Mouse (Mus musculus) kidney, postnatal 0 days (tissue): Measurements from ENCODE around the gene Lrit3. TPM values are rescaled to one million over a fixed set of nuclear protein-coding genes. Genes with fewer than 3 reads are reported as not detected.

ENCODE experiments used
- ATAC-seq: fragments of 200-750 bp; cut with Nextera tagmentation; replicated peaks from 2 replicates; pipeline ENCODE4 v1.8.0; 2017; ENCODE audit warnings: low read depth, moderate number of reproducible peaks, moderate TSS enrichment, moderate library complexity; ENCODE audit not compliant: low FRiP score
- DNase-seq: peaks from one replicate; pipeline ENCODE4 v3.0.0-alpha.2; 2016; ENCODE audit warnings: low spot score
- H3K27ac ChIP-seq: fragments of 300-500 bp; sonication (generic); 2 replicates; pipeline ENCODE4 v1.5.1; 2014; ENCODE audit warnings: mild to moderate bottlenecking
- H3K27me3 ChIP-seq: fragments of 300-500 bp; sonication (generic); 2 replicates; pipeline ENCODE4 v1.6.1; 2014; ENCODE audit warnings: low read length, mixed read lengths; ENCODE audit not compliant: insufficient read depth
- H3K36me3 ChIP-seq: fragments of 300-500 bp; sonication (generic); 2 replicates; pipeline ENCODE4 v1.6.1; 2014; ENCODE audit warnings: low read length, mixed read lengths; ENCODE audit not compliant: insufficient read depth
- H3K4me1 ChIP-seq: fragments of 300-500 bp; sonication (generic); replicated peaks from 2 replicates; pipeline ENCODE4 v1.6.1; 2014; ENCODE audit warnings: antibody characterized with exemption, low read length, mixed read lengths; ENCODE audit not compliant: insufficient read depth
- H3K4me2 ChIP-seq: fragments of 300-500 bp; sonication (generic); 2 replicates; pipeline ENCODE4 v1.6.1; 2014; ENCODE audit warnings: mild to moderate bottlenecking, low read length, moderate library complexity, mixed read lengths
- H3K4me3 ChIP-seq: fragments of 300-500 bp; sonication (generic); replicated peaks from 2 replicates; pipeline ENCODE4 v1.5.1; 2014; ENCODE audit warnings: low read depth, low read length
- H3K9ac ChIP-seq: fragments of 300-500 bp; sonication (generic); 2 replicates; pipeline ENCODE4 v1.6.1; 2014; ENCODE audit warnings: low read depth, low read length
- H3K9me3 ChIP-seq: fragments of 300-500 bp; sonication (generic); replicated peaks from 2 replicates; pipeline ENCODE4 v1.6.1; 2016; ENCODE audit warnings: low read length, inconsistent platforms, mixed read lengths
- CTCF ChIP-seq: IDR thresholded peaks from 2 replicates; pipeline ENCODE4 v1.5.1; 2016; ENCODE audit warnings: antibody characterized with exemption, low read depth, mild to moderate bottlenecking, moderate library complexity
- WGBS: fragments of 180-500 bp; shearing (Covaris S2); extraction: QIAGEN DNeasy Blood & Tissue Kit; methylation state at CpG from one replicate; pipeline ENCODE4 v1.1.7; 2014; 5-methylcytosine and 5-hydroxymethylcytosine counted together
- polyA plus RNA-seq: library from polyadenylated mRNA; unstranded; fragments of >200 nt; fragmentation: Nextera tagmentation; extraction: Ambion mirVana; gene quantifications from 2 replicates; pipeline ENCODE4 v1.2.1, GENCODE M21; 2015

Gene Lrit3
- polyA plus RNA-seq: 0.07 and 0.08 TPM in 2 replicates

DNA sequence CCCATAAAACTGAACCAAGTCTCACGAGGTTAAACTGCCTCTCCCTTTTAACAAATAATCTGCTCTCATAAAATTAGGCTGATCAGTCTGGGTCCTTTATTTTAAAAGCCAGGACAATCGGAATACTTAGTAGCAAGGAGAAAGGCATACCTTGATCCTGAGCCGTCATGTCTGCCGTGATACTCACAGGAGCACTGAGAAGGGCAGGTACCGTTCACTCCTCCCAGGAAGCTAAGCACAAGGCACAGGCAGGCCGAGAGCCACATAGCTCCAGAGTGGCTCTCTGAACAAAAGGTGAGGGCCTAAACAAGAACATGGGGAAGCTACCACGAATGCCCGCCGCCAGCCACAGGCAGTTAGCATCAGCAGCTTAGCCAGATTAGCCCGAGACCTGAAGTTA is at the start of gene Lrit3:
Lrit3 (minus strand) TSS at position 266 of the 400 bp plus-strand sequence.
- Histone ChIP-seq H3K4me1 (no peaks in the 10 kb centered on the region), H3K27me3 (no peaks in the 10 kb centered on the region), H3K4me3 (no peak within 1 kb of the TSS), H3K9ac (no peak within 1 kb of the TSS), H3K27ac (no peak within 1 kb of the TSS), H3K4me2 (no peak within 1 kb of the TSS), H3K36me3 (no peaks in the 10 kb centered on the region), H3K9me3 (no peaks in the 10 kb centered on the region)
- TF ChIP-seq CTCF: no peak
- DNase-seq (no peak), ATAC-seq (no peak)
- WGBS: 72% methylated on average over 10 of the region's 10 CpGs

DNA sequence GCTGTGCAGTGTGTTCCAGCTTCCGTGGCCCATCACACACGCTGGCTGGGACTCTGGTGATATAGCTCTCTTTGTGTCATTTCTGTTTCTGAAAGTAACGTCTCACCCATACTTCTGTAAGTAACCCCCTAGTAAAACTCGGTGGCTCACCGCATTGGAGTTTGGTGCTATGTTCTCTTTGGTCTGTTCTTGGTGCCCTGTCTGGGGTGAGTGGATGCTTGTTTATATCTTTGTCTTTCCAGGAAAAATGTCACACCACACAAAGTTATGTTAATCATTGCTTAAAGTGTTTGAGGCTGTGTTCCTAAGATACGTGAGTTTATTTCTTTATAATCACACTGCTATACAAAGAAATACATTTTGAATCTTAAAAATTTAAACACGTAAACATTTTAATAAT is 43.0 kb upstream of the Lrit3 start:
- TF ChIP-seq CTCF: no peak
- DNase-seq: no peak
- Histone ChIP-seq H3K4me2 (no peak overlapping the region), H3K9me3 (no peaks in the 10 kb centered on the region), H3K27ac (no peak overlapping the region), H3K4me3 (no peak overlapping the region), H3K9ac (no peak overlapping the region), H3K36me3 (no peaks in the 10 kb centered on the region), H3K4me1 (no peaks in the 10 kb centered on the region), H3K27me3 (no peaks in the 10 kb centered on the region)
- ATAC-seq: no peak; the same call in 1 of the 2 replicates
- 76% methylated on average over 7 of the region's 7 CpGs for WGBS

DNA sequence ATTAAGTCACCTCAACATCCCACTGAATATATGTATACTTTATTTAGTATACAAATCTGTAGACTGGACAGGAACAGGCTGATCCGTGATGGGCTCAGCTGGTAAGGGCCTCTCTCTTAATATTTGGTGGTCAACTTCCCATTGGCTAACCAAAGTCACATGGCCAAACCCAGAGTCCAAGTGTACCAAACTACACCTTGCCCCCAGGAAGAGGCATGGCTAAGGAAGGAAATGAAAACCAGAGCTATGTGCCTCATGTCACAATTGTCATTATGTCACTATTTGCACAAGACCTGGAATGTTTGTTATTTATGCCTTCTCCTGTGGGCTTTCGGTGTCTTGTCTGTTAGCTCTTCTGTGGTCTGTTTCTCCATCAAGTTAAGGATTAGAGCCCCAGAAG is 42.0 kb upstream of the Lrit3 start:
- ATAC-seq (no peak), DNase-seq (no peak)
- TF ChIP-seq CTCF: no peak
- H3K4me3 ChIP-seq: no peak overlapping the region
- no peaks in the 10 kb centered on the region for H3K36me3 ChIP-seq
- H3K9ac ChIP-seq: no peak overlapping the region
- WGBS: 81% methylated on average over 2 of the region's 2 CpGs
- no peak overlapping the region for H3K4me2 ChIP-seq
- no peaks in the 10 kb centered on the region for H3K9me3 ChIP-seq
- no peaks in the 10 kb centered on the region for H3K27me3 ChIP-seq
- H3K27ac ChIP-seq: no peak overlapping the region
- H3K4me1 ChIP-seq: no peaks in the 10 kb centered on the region

DNA sequence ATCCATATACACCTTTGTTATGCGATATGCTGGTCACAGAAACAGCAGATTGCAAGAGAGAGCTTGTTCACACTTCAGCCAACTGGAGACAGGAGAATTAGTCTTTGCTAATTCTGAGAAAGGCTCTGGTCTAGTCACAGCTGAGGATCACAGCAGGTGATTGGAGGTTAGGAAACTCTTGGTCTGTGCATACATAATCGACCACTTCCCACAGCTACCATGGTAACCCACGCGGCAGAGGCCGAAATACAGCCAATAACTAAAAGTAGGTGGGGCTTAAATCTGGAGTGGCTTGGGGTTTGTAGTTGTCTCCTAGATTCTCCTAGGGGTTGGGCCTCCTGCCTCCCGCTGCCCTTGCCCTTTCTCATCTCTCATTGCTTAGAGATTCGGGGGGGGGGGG is 34.2 kb upstream of the Lrit3 start:
- DNase-seq (no peak), ATAC-seq (no peak)
- Histone ChIP-seq H3K27me3 (no peaks in the 10 kb centered on the region), H3K4me3 (no peak overlapping the region), H3K4me2 (no peak overlapping the region), H3K9me3 (no peaks in the 10 kb centered on the region), H3K9ac (no peak overlapping the region), H3K36me3 (no peaks in the 10 kb centered on the region), H3K4me1 (no peaks in the 10 kb centered on the region), H3K27ac (no peak overlapping the region)
- WGBS: 56% methylated on average over 6 of the region's 7 CpGs
- TF ChIP-seq CTCF: no peak

DNA sequence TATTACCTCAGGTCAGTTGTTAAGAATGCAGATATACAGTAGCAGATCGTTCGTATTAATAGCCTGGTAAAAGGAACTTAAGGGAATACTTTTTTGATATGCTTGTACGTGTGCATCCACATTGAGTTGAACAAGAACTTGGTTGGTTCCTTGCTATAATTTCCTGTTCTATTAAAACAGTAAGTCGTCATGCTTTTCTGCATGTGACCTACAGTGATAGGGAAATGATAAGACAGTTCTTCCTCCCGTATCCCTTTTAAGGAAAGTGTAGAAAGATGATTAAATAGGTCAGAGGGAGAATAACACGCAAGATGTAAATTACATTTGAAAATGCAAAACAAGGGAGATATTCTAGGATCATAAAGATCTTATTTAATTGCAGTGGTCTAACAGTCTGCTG is 33.1 kb upstream of the Lrit3 start:
- WGBS: 70% methylated on average over 6 of the region's 6 CpGs
- no peak for ATAC-seq
- no peak for DNase-seq
- Histone ChIP-seq H3K27me3 (no peaks in the 10 kb centered on the region), H3K9me3 (no peaks in the 10 kb centered on the region), H3K9ac (no peak overlapping the region), H3K4me1 (no peaks in the 10 kb centered on the region), H3K27ac (no peak overlapping the region), H3K4me2 (no peak overlapping the region), H3K4me3 (no peak overlapping the region), H3K36me3 (no peaks in the 10 kb centered on the region)
- TF ChIP-seq CTCF: no peak

DNA sequence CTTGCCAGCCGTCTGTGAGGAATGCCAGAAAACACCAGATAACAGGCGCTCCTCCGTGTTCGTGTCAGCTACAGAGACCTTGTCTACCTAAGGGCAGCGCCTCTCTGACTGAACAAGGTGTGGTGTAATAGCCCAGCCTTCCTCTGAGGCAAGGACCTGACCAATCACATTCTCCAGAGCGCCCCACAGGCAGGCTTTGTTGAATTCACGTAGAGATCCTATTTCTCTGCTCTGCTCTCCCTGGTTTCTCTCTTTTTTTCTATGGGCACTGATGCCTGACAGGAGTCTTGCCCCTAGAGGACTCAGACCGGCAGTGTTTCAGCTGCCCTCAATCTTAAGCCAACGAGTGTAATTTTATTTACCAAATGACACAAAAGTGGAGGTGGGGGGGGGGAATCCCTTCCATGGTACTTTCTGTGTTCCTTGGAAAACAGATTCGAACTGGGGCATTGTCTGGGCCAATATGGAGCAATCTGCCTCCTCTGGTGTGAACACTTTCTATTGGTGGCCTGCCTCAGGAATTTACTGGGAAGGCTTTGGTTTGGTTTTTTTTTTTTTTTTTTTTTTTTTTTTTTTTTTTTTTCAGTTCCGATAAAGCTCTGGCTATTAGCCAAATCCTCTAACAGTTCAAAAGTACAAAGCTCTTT is 32.3 kb upstream of the Lrit3 start:
- H3K9ac ChIP-seq: no peak overlapping the region
- peak; percentile 34 for TF ChIP-seq CTCF
- H3K36me3 ChIP-seq: no peaks in the 10 kb centered on the region
- ATAC-seq (peak; percentile 92), DNase-seq (peak; percentile 94)
- H3K4me3 ChIP-seq: no peak overlapping the region
- no peaks in the 10 kb centered on the region for H3K4me1 ChIP-seq
- H3K9me3 ChIP-seq: no peaks in the 10 kb centered on the region
- no peaks in the 10 kb centered on the region for H3K27me3 ChIP-seq
- peak overlapping the region; percentile 88 for H3K27ac ChIP-seq
- WGBS: 12% methylated on average over 11 of the region's 11 CpGs
- H3K4me2 ChIP-seq: peak overlapping the region; percentile 42

DNA sequence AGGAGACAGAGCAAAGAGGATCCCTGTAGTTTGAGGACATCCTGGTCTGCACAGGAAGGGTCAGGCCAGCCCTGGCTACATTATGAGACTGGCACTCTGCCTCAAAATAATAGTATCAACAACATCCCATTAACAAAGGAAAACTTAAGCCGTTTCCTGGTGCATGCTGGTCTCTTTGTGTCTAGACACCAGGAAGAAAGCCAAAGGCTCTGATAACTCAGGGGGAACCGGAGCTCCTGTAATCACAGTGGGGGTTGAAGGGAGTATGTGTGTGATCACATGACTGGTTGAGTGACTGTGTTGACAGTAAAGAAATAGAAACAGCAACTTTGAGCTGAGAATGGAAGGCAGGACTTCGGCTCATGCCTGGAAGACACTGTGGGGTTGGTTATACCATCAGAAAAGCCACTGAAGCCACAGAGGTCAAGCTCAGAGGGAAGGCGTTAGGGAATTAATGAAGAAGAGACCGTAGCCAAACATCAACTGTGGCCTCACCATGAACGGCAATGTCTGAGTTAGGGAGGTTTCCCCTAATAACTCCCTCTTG is 31.6 kb upstream of the Lrit3 start, which contains the start of gene Cfi:
Cfi (plus strand) TSS at position 497 of the 547 bp plus-strand sequence.
- ATAC-seq: 0 out of 2 replicates have a peak, but pooled peaks have one; percentile 5
- H3K9ac ChIP-seq: no peak within 1 kb of the TSS

More for the DNA sequence above, 31.6 kb upstream of the Lrit3 start, which contains the start of gene Cfi:
- no peak for TF ChIP-seq CTCF
- peak within 1 kb of the TSS; percentile 42 for H3K4me2 ChIP-seq
- no peaks in the 10 kb centered on the region for H3K36me3 ChIP-seq
- no peaks in the 10 kb centered on the region for H3K27me3 ChIP-seq
- peak within 1 kb of the TSS; percentile 88 for H3K27ac ChIP-seq
- DNase-seq: peak; percentile 70
- no peaks in the 10 kb centered on the region for H3K9me3 ChIP-seq
- H3K4me1 ChIP-seq: no peaks in the 10 kb centered on the region
- H3K4me3 ChIP-seq: no peak within 1 kb of the TSS
- WGBS: 38% methylated on average over 6 of the region's 6 CpGs
